Mouse (Mus musculus): ENCODE measurements at regions not wholly inside any gene's neighbourhood (a gene's known extent, or its start where the extent isn't known, plus 50 kb on each side); places are given as distances from the start of the nearest gene placed in this dataset.

GRCm38 (mm10) chr11:63369475-63369874 lies 240.7 kb downstream of the Pmp22 start:
- intact Hi-C loops (cut with DNase I) = no loop called here
- DNase-seq (ENCODE audit: low spot score in 2 of 2) = no peak

- no peak for DNase-seq (ENCODE audit: low spot score in 2 of 2)
- intact Hi-C loops (cut with DNase I) = no loop called here
Measured at GRCm38 (mm10) chr11:63376311-63376710, 247.5 kb downstream of the Pmp22 start.

- no peak for DNase-seq (ENCODE audit: low spot score in 2 of 2)
- intact Hi-C loops (cut with DNase I) = no loop called here
Measured at GRCm38 (mm10) chr11:63376991-63377390, 248.2 kb downstream of the Pmp22 start.

GRCm38 (mm10) chr11:63388247-63388646 lies 259.5 kb downstream of the Pmp22 start:
- intact Hi-C loops (cut with DNase I) = no loop called here
- no peak for DNase-seq (ENCODE audit: low spot score in 2 of 2)

- no peak for DNase-seq (ENCODE audit: low spot score in 2 of 2)
- intact Hi-C loops (cut with DNase I) = loop anchor here (5.0 kb wide), 2 partner anchors 129 to 179 kb away; no protein-coding TSS in a partner anchor
Measured at GRCm38 (mm10) chr11:63391478-63391877, 262.7 kb downstream of the Pmp22 start.

- intact Hi-C loops (cut with DNase I) = loop anchor here (5.0 kb wide), 2 partner anchors 130 to 180 kb away; no protein-coding TSS in a partner anchor
- DNase-seq (ENCODE audit: low spot score in 2 of 2) = peak in 1 of 2 experiments; percentile 9
Measured at GRCm38 (mm10) chr11:63392378-63392777, 263.6 kb downstream of the Pmp22 start.

GRCm38 (mm10) chr11:63394201-63394600 lies 265.4 kb downstream of the Pmp22 start:
- DNase-seq (ENCODE audit: low spot score in 2 of 2) = no peak
- intact Hi-C loops (cut with DNase I) = loop anchor here (5.0 kb wide), 2 partner anchors 132 to 182 kb away; no protein-coding TSS in a partner anchor

GRCm38 (mm10) chr11:63396386-63396785 lies 267.6 kb downstream of the Pmp22 start:
- intact Hi-C loops (cut with DNase I) = no loop called here
- no peak for DNase-seq (ENCODE audit: low spot score in 2 of 2)

- no peak for DNase-seq (ENCODE audit: low spot score in 2 of 2)
- intact Hi-C loops (cut with DNase I) = loop anchor here (5.0 to 10.0 kb wide), 3 partner anchors 520 to 1562 kb away; partner anchors contain the start of gene Hs3st3b1
Measured at GRCm38 (mm10) chr11:63402741-63403140, 274.0 kb downstream of the Pmp22 start.

- DNase-seq (ENCODE audit: low spot score in 2 of 2) = peak; percentile 73 to 85
- intact Hi-C loops (cut with DNase I) = loop anchor here (5.0 to 10.0 kb wide), 3 partner anchors 518 to 1560 kb away; partner anchors contain the start of gene Hs3st3b1
Measured at GRCm38 (mm10) chr11:63404719-63405118, 275.9 kb downstream of the Pmp22 start.

GRCm38 (mm10) chr11:63409431-63409830 lies 280.6 kb downstream of the Pmp22 start:
- intact Hi-C loops (cut with DNase I) = loop anchor here (10.0 kb wide), 1 partner anchor 1555 kb away; no protein-coding TSS in a partner anchor
- no peak for DNase-seq (ENCODE audit: low spot score in 2 of 2)

- intact Hi-C loops (cut with DNase I) = no loop called here
- DNase-seq (ENCODE audit: low spot score in 2 of 2) = no peak
Measured at GRCm38 (mm10) chr11:63410921-63411320, 282.1 kb downstream of the Pmp22 start.

- intact Hi-C loops (cut with DNase I) = no loop called here
- DNase-seq (ENCODE audit: low spot score in 2 of 2) = no peak
Measured at GRCm38 (mm10) chr11:63412364-63412991, 283.7 kb downstream of the Pmp22 start.

- intact Hi-C loops (cut with DNase I) = no loop called here
Measured at GRCm38 (mm10) chr11:63413106-63413505, 284.3 kb downstream of the Pmp22 start.

GRCm38 (mm10) chr11:63413621-63414020 lies 284.8 kb downstream of the Pmp22 start:
- DNase-seq (ENCODE audit: low spot score in 2 of 2) = no peak
- intact Hi-C loops (cut with DNase I) = no loop called here

More at GRCm38 (mm10) chr11:63413106-63413505, 284.3 kb downstream of the Pmp22 start:
- no peak for DNase-seq (ENCODE audit: low spot score in 2 of 2)

GRCm38 (mm10) chr11:63418042-63418776 lies 289.4 kb downstream of the Pmp22 start:
- intact Hi-C loops (cut with DNase I) = no loop called here
- DNase-seq (ENCODE audit: low spot score in 2 of 2) = no peak

- intact Hi-C loops (cut with DNase I) = no loop called here
Measured at GRCm38 (mm10) chr11:63420341-63420740, 291.6 kb downstream of the Pmp22 start.

GRCm38 (mm10) chr11:63422069-63422468 lies 293.3 kb downstream of the Pmp22 start:
- intact Hi-C loops (cut with DNase I) = no loop called here

More at GRCm38 (mm10) chr11:63420341-63420740, 291.6 kb downstream of the Pmp22 start:
- DNase-seq (ENCODE audit: low spot score in 2 of 2) = no peak

GRCm38 (mm10) chr11:63424319-63424718 lies 295.5 kb downstream of the Pmp22 start:
- intact Hi-C loops (cut with DNase I) = no loop called here
- no peak for DNase-seq (ENCODE audit: low spot score in 2 of 2)

More at GRCm38 (mm10) chr11:63422069-63422468, 293.3 kb downstream of the Pmp22 start:
- no peak for DNase-seq (ENCODE audit: low spot score in 2 of 2)

GRCm38 (mm10) chr11:63425741-63426140 lies 297.0 kb downstream of the Pmp22 start:
- DNase-seq (ENCODE audit: low spot score in 2 of 2) = no peak
- intact Hi-C loops (cut with DNase I) = no loop called here

Data from left cerebral cortex, postnatal 14 days (tissue).